Mouse (Mus musculus): ENCODE data around the gene Asf1a. TPM values are rescaled to one million over a fixed set of nuclear protein-coding genes. Genes with fewer than 3 reads are reported as not detected.
"Not testable (repeated sequence)": the region's sequence is repeated elsewhere in the genome, so short reads cannot be mapped to it uniquely, and the experiment has no call there.

Asf1a gene
- polyA plus RNA-seq, 1 experiment, result not detected

GRCm38 (mm10) chr10:53597121-53597881 is 744 bp downstream of the Asf1a start:
- H3K27ac ChIP-seq (ENCODE audit: insufficient read depth, low read depth, low read length), result peak overlapping the region; percentile 23; the same call in 1 of the 2 replicates
- WGBS, result 1% methylated on average over 93 of the region's 99 CpGs
- H3K4me3 ChIP-seq (ENCODE audit: insufficient read depth, low read depth, low read length), result peak overlapping the region; percentile 94
- H3K4me1 ChIP-seq (ENCODE audit: control insufficient read depth, insufficient read depth, low read length), result no peaks in the 10 kb centered on the region
- TF ChIP-seq POLR2A (IDR thresholded peaks at IDR 0.05; ENCODE audit: insufficient read depth, low read depth, low read length) (0 out of 2 replicates have a peak, but pooled peaks have one; percentile 30), CTCF (IDR thresholded peaks at IDR 0.05; ENCODE audit: insufficient read depth, low read depth, low read length) (no peak)

GRCm38 (mm10) chr10:53598821-53599220 is 2.3 kb downstream of the Asf1a start:
- TF ChIP-seq CTCF (IDR thresholded peaks at IDR 0.05; ENCODE audit: insufficient read depth, low read depth, low read length) (no peak), POLR2A (IDR thresholded peaks at IDR 0.05; ENCODE audit: insufficient read depth, low read depth, low read length) (no peak)
- H3K4me3 ChIP-seq (ENCODE audit: insufficient read depth, low read depth, low read length), result no peak overlapping the region
- 51% methylated on average over 5 of the region's 5 CpGs for WGBS

GRCm38 (mm10) chr10:53605328-53605727 is 8.8 kb downstream of the Asf1a start:
- Histone ChIP-seq H3K4me1 (ENCODE audit: control insufficient read depth, insufficient read depth, low read length) (no peaks in the 10 kb centered on the region), H3K4me3 (ENCODE audit: insufficient read depth, low read depth, low read length) (no peak overlapping the region), H3K27ac (ENCODE audit: insufficient read depth, low read depth, low read length) (no peak overlapping the region)
- WGBS, result 44% methylated on average over 2 of the region's 2 CpGs
- TF ChIP-seq CTCF (IDR thresholded peaks at IDR 0.05; ENCODE audit: insufficient read depth, low read depth, low read length) (no peak), POLR2A (IDR thresholded peaks at IDR 0.05; ENCODE audit: insufficient read depth, low read depth, low read length) (no peak)

More at GRCm38 (mm10) chr10:53598821-53599220, 2.3 kb downstream of the Asf1a start:
- H3K4me1 ChIP-seq (ENCODE audit: control insufficient read depth, insufficient read depth, low read length), result no peaks in the 10 kb centered on the region
- no peak overlapping the region for H3K27ac ChIP-seq (ENCODE audit: insufficient read depth, low read depth, low read length)

DNA sequence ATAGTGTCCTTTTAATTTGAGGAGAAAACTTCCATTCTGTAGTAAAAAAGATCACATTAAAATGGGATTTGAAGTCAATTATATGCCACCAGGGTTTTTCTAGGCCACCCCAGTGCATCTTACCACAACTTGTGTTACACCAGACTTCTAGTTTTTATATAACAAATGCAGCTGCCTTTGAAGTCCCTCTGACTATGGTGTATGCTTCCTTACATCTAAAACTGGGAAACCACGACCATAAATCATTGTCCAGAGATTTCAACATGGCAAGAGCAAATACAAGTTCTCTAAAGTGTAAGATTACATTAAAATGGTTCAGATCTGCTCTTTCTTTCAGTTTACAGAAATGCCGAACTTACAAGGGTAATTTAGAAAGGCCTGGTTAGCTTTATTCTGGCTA is 11.7 kb downstream of the Asf1a start:
- TF ChIP-seq CTCF (IDR thresholded peaks at IDR 0.05; ENCODE audit: insufficient read depth, low read depth, low read length) (no peak), POLR2A (IDR thresholded peaks at IDR 0.05; ENCODE audit: insufficient read depth, low read depth, low read length) (no peak)
- Histone ChIP-seq H3K4me3 (ENCODE audit: insufficient read depth, low read depth, low read length) (no peak overlapping the region), H3K4me1 (ENCODE audit: control insufficient read depth, insufficient read depth, low read length) (no peaks in the 10 kb centered on the region), H3K27ac (ENCODE audit: insufficient read depth, low read depth, low read length) (no peak overlapping the region)
- WGBS, result 67% methylated on average over 2 of the region's 2 CpGs

DNA sequence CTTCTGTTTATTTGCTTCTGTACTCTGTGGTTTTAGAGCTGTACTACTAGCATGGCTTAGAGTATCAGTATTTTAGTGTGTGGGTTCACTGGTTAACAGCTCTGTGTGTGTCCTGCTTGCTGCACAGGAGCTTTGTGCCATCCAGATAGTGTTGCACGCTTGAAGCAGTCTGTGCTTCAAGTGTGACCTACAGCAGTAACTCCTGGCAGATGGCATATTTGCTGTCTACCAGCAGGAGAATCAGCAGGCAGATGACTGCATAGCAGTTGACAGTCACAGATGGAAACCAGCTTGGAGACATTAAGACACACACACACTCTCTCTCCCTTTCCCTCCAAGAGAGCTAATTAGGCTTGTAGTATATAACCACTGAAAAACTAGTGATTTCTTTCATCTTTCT is 15.6 kb downstream of the Asf1a start:
- TF ChIP-seq POLR2A (IDR thresholded peaks at IDR 0.05; ENCODE audit: insufficient read depth, low read depth, low read length) (no peak), CTCF (IDR thresholded peaks at IDR 0.05; ENCODE audit: insufficient read depth, low read depth, low read length) (no peak)
- Histone ChIP-seq H3K4me1 (ENCODE audit: control insufficient read depth, insufficient read depth, low read length) (no peaks in the 10 kb centered on the region), H3K27ac (ENCODE audit: insufficient read depth, low read depth, low read length) (no peak overlapping the region), H3K4me3 (ENCODE audit: insufficient read depth, low read depth, low read length) (no peak overlapping the region)
- WGBS, result 87% methylated on average over 1 of the region's 1 CpGs

DNA sequence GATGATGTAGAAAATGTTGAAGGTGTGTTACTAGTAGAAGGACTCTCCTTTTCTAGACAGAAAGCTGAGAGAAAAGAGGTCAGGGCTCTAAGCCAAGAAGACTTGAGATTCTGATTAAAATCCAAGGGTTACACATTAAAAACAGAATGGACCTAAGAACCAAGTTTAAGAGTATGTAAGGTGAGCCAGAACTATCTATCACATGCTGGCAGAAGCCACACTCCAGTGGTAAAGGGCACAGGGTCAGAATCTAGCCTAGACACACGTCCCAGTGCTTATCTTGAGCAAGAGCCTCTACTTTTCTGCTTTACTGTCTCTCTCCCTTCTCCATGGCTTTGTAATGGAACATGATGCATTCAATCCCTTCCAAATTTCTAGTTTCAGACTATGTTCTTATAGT is 17.4 kb downstream of the Asf1a start:
- Histone ChIP-seq H3K27ac (ENCODE audit: insufficient read depth, low read depth, low read length) (no peak overlapping the region), H3K4me3 (ENCODE audit: insufficient read depth, low read depth, low read length) (no peak overlapping the region), H3K4me1 (ENCODE audit: control insufficient read depth, insufficient read depth, low read length) (no peaks in the 10 kb centered on the region)
- WGBS, result 88% methylated on average over 1 of the region's 1 CpGs
- TF ChIP-seq POLR2A (IDR thresholded peaks at IDR 0.05; ENCODE audit: insufficient read depth, low read depth, low read length), result no peak
- no peak for TF ChIP-seq CTCF (IDR thresholded peaks at IDR 0.05; ENCODE audit: insufficient read depth, low read depth, low read length)

- no peak for TF ChIP-seq CTCF (IDR thresholded peaks at IDR 0.05; ENCODE audit: insufficient read depth, low read depth, low read length)
- Histone ChIP-seq H3K4me1 (ENCODE audit: control insufficient read depth, insufficient read depth, low read length) (no peaks in the 10 kb centered on the region), H3K4me3 (ENCODE audit: insufficient read depth, low read depth, low read length) (no peak overlapping the region), H3K27ac (ENCODE audit: insufficient read depth, low read depth, low read length) (no peak overlapping the region)
- 77% methylated on average over 8 of the region's 8 CpGs for WGBS
Observed at GRCm38 (mm10) chr10:53615850-53616616, 19.5 kb downstream of the Asf1a start.

DNA sequence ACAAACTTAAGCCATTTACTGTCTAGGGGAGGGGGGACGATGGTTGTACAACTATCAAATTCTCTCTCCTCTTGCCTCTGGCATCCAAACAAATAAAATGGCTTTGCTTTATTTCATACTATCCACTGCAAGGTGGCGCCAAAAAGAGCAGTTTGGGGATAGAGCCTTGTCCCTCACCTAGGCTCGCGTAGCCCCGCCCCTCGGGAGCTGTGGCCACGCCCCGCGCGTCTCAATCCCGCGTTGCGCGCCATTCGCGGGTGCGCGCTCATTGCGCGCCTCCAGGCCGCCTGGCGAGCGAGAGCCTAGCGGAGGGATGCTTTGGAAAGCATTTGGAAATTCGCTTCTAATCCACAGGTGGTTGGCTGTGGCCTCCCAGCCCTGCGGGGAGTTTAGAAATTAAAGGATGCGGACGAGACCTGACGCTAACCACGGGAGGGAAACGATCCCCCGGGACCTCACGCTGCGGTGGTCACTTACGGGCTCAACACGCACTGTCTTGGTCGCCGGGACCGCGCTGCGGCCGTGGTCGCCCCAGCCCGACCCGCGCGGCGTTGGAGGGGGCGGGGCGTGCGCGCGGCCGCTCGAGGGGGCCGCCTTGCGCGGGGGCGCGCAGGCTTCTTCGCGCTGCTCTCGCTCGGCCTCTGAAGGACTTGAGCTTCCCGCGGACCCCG is 32.8 kb downstream of the Asf1a start:
- Histone ChIP-seq H3K4me3 (ENCODE audit: insufficient read depth, low read depth, low read length) (peak overlapping the region; percentile 74), H3K4me1 (ENCODE audit: control insufficient read depth, insufficient read depth, low read length) (no peaks in the 10 kb centered on the region), H3K27ac (ENCODE audit: insufficient read depth, low read depth, low read length) (peak overlapping the region; percentile 56)
- WGBS, result under 1% methylated on average over 67 of the region's 67 CpGs
- TF ChIP-seq POLR2A (IDR thresholded peaks at IDR 0.05; ENCODE audit: insufficient read depth, low read depth, low read length) (0 out of 2 replicates have a peak, but pooled peaks have one; percentile 15), CTCF (IDR thresholded peaks at IDR 0.05; ENCODE audit: insufficient read depth, low read depth, low read length) (no peak)

DNA sequence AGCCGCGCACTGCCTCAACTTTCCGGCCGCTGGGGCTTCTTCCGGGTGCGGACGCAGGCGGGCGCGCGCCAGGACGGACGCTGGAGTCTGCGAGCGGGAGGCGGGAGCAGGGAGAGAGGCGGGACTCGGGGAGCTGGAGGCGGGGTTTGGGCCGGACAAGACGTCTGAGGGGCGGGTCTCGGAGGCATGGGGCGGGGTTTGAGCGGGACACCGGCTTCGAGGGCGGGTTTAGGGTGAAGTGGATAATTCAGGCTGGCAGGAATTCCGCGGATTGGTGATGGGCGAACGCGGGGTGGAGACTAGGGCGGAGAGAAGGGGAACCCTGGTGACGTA is 33.3 kb downstream of the Asf1a start:
- H3K27ac ChIP-seq (ENCODE audit: insufficient read depth, low read depth, low read length), result peak overlapping the region; percentile 56
- no peaks in the 10 kb centered on the region for H3K4me1 ChIP-seq (ENCODE audit: control insufficient read depth, insufficient read depth, low read length)
- peak overlapping the region; percentile 74 for H3K4me3 ChIP-seq (ENCODE audit: insufficient read depth, low read depth, low read length)
- TF ChIP-seq CTCF (IDR thresholded peaks at IDR 0.05; ENCODE audit: insufficient read depth, low read depth, low read length) (no peak), POLR2A (IDR thresholded peaks at IDR 0.05; ENCODE audit: insufficient read depth, low read depth, low read length) (no peak)
- WGBS, result under 1% methylated on average over 35 of the region's 35 CpGs

DNA sequence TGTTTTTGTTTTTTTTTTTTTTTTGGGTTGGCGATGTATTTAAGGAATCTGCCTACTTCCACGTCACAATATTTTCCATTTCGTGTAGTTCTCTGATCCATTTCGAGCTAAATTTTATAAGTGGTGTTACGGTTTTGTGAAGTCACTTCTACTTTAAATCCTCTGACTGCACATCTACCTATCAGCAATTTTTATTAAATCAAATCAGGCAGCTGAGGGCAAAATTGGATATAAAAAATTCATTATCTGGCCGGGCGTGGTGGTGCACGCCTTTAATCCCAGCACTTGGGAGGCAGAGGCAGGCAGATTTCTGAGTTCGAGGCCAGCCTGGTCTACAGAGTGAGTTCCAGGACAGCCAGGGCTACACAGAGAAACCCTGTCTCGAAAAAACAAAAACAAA is 33.8 kb downstream of the Asf1a start, which contains the start of gene Mcm9:
TSS of gene Mcm9 (minus strand) at position 101 of the 400 bp plus-strand sequence.
- H3K4me1 ChIP-seq (ENCODE audit: control insufficient read depth, insufficient read depth, low read length), result not testable (repeated sequence)
- Histone ChIP-seq H3K4me3 (ENCODE audit: insufficient read depth, low read depth, low read length) (peak within 1 kb of the TSS; percentile 74), H3K27ac (ENCODE audit: insufficient read depth, low read depth, low read length) (peak within 1 kb of the TSS; percentile 56)
- 51% methylated on average over 10 of the region's 10 CpGs for WGBS
